In genomic region chr1:125560259-125561192, GRCm38 (mm10) we compare ENCODE assay signal across 8 mouse cellular contexts. TPM values are rescaled to one million over a fixed set of nuclear protein-coding genes. Genes with fewer than 3 reads are reported as not detected.
DNase-seq lines count a peak whose midpoint lies in the region; ATAC-seq lines count a peak whose summit lies in the region.

Slc35f5 (plus strand) TSS chr1:125560595.

- H3K4me1 ChIP-seq in megakaryocyte, embryonic 14.5 days: peaks cover 36% of the 10 kb centered on the region

- H3K36me3 ChIP-seq in megakaryocyte, embryonic 14.5 days (replicated peaks; ENCODE audit: low read length): peaks cover 25% of the 10 kb centered on the region

- no peaks in the 10 kb centered on the region for H3K27me3 ChIP-seq in megakaryocyte, embryonic 14.5 days (replicated peaks)

- DNase-seq in ZHBTc4 (ENCODE audit: low read depth, low spot score): peak; percentile 96
- DNase-seq in gastrocnemius, adult 8-10 months (ENCODE audit: low spot score in 2 of 2): peak; percentile 96 to 97
- DNase-seq in hindlimb bud, embryonic 11.5 days (ENCODE audit: extremely low spot score, low read depth, low spot score): peak; percentile 77
- DNase-seq in left cerebral cortex, adult 8-10 months (ENCODE audit: low spot score in 2 of 2): peak; percentile 85 to 96
- DNase-seq in right cerebral cortex, postnatal 10 days (ENCODE audit: low spot score in 2 of 2): peak; percentile 97 to 98
- peak; percentile 97 for DNase-seq in urinary bladder, postnatal 25 days (ENCODE audit: low spot score)

- H3K4me3 ChIP-seq in megakaryocyte, embryonic 14.5 days (replicated peaks): peak within 1 kb of the TSS; percentile 98

- peak; percentile 89 for ATAC-seq in common myeloid progenitor, adult 5-6 weeks (replicated peaks; ENCODE audit: low read depth, poor library complexity, severe bottlenecking)

- H3K9me3 ChIP-seq in megakaryocyte, embryonic 14.5 days: no peaks in the 10 kb centered on the region

RNA-seq across cellular contexts. Expression of gene Slc35f5, which starts in this region (rescaled TPM):
- total RNA-seq in common myeloid progenitor, adult 5-6 weeks (2017): 8.5 and 9.8 TPM in 2 replicates
- 10 to 100 TPM; 22.7 to 34.2 (median 28.1) TPM for total RNA-seq in gastrocnemius, adult 8-10 months (2022)
- 10 to 100 TPM; 18.8 to 22.1 (median 21.0) TPM for total RNA-seq in left cerebral cortex, adult 8-10 months (2022)
- polyA plus RNA-seq in megakaryocyte, embryonic 14.5 days (2012; ENCODE audit: insufficient read depth, low replicate concordance): 0.61 and 0.91 TPM in 2 replicates

Comparison
In these comparisons a context has a peak if more than half of its experiments do, and no peak if none do; other contexts are left out.
1. Peak in every context shown above with its lines: DNase-seq, ATAC-seq and H3K4me3 ChIP-seq.